Mouse (Mus musculus): ENCODE data around the gene Spsb4. TPM values are rescaled to one million over a fixed set of nuclear protein-coding genes. Genes with fewer than 3 reads are reported as not detected.
"Not testable (repeated sequence)": the region's sequence is repeated elsewhere in the genome, so short reads cannot be mapped to it uniquely, and the experiment has no call there.

The Spsb4 gene
- polyA plus RNA-seq, 1 experiment from 2014 or later, result 55.5 TPM

DNA sequence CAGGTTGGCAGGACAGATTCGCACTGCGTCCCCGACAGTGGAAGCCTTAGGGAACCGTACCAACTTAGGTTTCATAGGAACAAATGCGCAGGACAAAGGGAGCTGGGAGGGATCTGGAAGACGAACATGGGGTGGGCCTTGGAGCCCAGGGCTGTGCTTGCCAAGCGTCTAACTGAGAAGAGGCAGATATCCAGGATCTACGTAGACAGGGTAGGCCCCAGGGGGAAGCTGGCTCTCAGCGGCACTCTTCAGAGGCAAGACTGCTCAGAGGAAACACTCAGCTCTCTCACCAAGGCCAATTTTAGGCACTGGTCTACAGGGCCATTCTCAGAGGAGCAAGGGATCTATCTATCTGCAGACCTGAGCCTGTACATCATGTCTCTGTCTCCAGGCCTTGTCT, 69.1 kb downstream of the Spsb4 start:
- Histone ChIP-seq H3K4me1 (peaks cover 83% of the 10 kb centered on the region), H3K36me3 (no peaks in the 10 kb centered on the region), H3K9me3 (no peaks in the 10 kb centered on the region), H3K27ac (replicated peaks) (peak overlapping the region; percentile 97), H3K9ac (peak overlapping the region; percentile 69), H3K4me3 (no peak overlapping the region), H3K4me2 (peak overlapping the region; percentile 9; the same call in 1 of the 2 replicates), H3K27me3 (replicated peaks) (no peaks in the 10 kb centered on the region)
- 57% methylated on average over 9 of the region's 9 CpGs for WGBS
- ATAC-seq (ENCODE audit: extremely low read depth, insufficient number of reproducible peaks, low FRiP score, low TSS enrichment), result no peak

DNA sequence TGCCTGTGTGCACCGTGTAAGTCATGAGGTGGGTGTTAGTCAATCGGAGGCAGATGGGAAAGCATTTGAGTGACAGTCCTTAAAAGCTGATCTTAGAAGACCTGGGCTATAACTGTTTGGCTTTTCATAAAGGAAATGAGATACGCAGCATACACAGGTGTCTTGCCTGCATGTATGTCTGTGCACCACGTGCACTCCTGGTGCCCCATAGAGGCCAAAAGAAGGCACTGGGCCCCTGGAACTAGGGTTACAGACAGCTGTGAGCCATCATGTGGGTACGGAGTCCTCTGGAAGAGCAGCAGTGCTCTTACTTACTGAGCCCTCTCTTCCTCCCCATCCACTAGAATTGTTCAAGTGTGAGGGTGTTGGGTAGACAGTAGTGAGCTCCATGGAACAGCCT, 70.1 kb downstream of the Spsb4 start:
- peak overlapping the region; percentile 97 for H3K27ac ChIP-seq (replicated peaks)
- peaks cover 75% of the 10 kb centered on the region for H3K4me1 ChIP-seq
- no peak for ATAC-seq (ENCODE audit: extremely low read depth, insufficient number of reproducible peaks, low FRiP score, low TSS enrichment)

DNA sequence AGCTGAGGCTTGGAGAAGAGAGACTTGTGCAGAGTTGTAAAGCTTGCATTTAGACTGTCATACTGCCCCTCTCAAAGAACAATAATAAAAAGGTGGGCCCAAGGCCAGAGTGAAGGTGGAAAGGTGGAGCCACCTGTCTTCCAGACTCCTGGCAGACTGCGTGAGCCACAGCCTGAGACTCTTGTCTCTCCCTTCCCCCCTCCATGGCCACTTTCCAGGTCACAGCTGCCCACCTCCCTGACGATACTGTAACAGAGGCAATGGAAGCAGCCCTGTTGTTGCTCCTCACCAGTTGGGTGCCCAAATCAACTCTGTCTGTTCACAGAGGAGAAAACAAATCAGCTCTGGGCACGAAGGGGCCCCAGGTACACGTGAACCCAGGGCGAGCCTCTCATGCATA, 71.5 kb downstream of the Spsb4 start:
- Histone ChIP-seq H3K4me2 (no peak overlapping the region), H3K27me3 (replicated peaks) (no peaks in the 10 kb centered on the region), H3K4me3 (no peak overlapping the region), H3K36me3 (peaks cover 23% of the 10 kb centered on the region), H3K27ac (replicated peaks) (0 out of 2 replicates have a peak overlapping the region, but pooled peaks have one; percentile 25), H3K4me1 (peaks cover 61% of the 10 kb centered on the region), H3K9ac (peak overlapping the region; percentile 5; the same call in 1 of the 2 replicates), H3K9me3 (no peaks in the 10 kb centered on the region)
- 64% methylated on average over 5 of the region's 5 CpGs for WGBS
- no peak for ATAC-seq (ENCODE audit: extremely low read depth, insufficient number of reproducible peaks, low FRiP score, low TSS enrichment)

More for the DNA sequence above, 70.1 kb downstream of the Spsb4 start:
- Histone ChIP-seq H3K36me3 (peaks cover 9% of the 10 kb centered on the region), H3K4me2 (no peak overlapping the region), H3K4me3 (no peak overlapping the region), H3K9ac (0 out of 2 replicates have a peak overlapping the region, but pooled peaks have one; percentile 13), H3K9me3 (no peaks in the 10 kb centered on the region), H3K27me3 (replicated peaks) (no peaks in the 10 kb centered on the region)
- 72% methylated on average over 5 of the region's 5 CpGs for WGBS

DNA sequence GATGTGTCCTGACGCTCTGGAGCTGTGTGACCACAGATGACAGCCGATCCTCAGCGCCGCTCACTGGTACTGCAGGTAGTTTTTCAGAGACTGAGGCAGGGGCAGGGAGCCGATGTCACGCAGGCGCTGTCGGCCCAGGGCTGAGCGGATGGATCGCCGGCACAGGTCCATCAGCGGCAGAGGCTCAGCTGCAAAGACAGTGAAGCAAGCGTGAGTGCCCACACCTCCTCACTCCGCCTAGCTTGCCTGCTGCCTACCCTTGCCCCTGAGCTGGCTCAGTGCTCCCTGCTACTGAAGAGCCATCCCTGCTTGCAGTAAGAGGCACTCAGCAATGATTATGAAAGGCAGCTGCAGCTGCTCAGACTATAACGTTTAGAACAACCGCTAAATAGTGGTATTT, 74.1 kb downstream of the Spsb4 start:
- no peak overlapping the region for H3K4me3 ChIP-seq
- no peak overlapping the region for H3K9ac ChIP-seq
- H3K4me1 ChIP-seq, result peaks cover 36% of the 10 kb centered on the region
- H3K27ac ChIP-seq (replicated peaks), result 0 out of 2 replicates have a peak overlapping the region, but pooled peaks have one; percentile 12
- no peak for ATAC-seq (ENCODE audit: extremely low read depth, insufficient number of reproducible peaks, low FRiP score, low TSS enrichment)
- no peak overlapping the region for H3K4me2 ChIP-seq
- peaks cover 41% of the 10 kb centered on the region for H3K36me3 ChIP-seq
- 57% methylated on average over 16 of the region's 16 CpGs for WGBS
- H3K27me3 ChIP-seq (replicated peaks), result no peaks in the 10 kb centered on the region
- 0 out of 2 replicates have a peak, but pooled peaks cover 6% of the 10 kb centered on the region for H3K9me3 ChIP-seq

DNA sequence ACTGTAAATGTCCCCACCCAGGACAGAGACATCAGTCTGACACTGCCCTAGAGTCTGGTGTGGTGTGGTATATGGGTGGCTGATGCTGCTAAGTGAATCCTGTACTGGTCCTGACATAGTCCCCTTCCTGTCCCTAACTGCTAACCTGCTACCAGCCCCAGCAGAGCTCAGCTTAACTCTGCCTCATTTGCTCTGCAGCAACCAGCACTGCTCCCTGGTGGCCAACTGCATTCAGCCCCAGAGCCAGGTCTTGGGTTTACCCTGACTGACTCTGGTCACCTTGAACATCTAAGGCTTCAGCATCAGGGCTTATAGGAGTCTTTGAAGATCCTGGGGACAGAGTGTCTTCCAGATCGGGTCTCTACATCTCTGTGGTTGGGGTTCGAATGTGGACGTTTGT, 75.7 kb downstream of the Spsb4 start:
- Histone ChIP-seq H3K4me1 (peaks cover 21% of the 10 kb centered on the region), H3K36me3 (peaks cover 42% of the 10 kb centered on the region), H3K27me3 (replicated peaks) (peaks cover 4% of the 10 kb centered on the region; the same call in 1 of the 2 replicates), H3K9ac (no peak overlapping the region), H3K27ac (replicated peaks) (no peak overlapping the region), H3K4me2 (no peak overlapping the region), H3K4me3 (no peak overlapping the region), H3K9me3 (peaks cover 7% of the 10 kb centered on the region; the same call in 1 of the 2 replicates)
- 78% methylated on average over 3 of the region's 3 CpGs for WGBS
- no peak for ATAC-seq (ENCODE audit: extremely low read depth, insufficient number of reproducible peaks, low FRiP score, low TSS enrichment)

DNA sequence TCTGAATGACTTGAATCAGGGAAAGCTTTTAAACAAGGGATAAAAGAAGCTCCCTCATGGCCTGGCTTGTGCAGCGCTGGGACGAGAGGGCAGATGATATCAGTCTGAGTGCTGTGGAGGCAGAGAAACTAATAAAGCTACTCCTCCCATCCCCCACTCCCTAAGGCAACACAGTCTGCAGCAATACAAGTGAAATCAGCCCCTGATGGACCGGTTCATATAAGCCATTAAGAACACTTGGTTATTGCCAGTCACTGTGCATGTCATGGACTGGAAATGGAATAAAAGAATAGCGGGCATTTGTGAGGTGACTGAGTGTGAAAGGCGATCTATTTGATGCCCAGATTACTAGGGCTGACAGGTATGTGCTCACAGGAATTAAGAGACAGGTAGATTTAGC, 79.8 kb downstream of the Spsb4 start:
- no peaks in the 10 kb centered on the region for H3K4me1 ChIP-seq
- H3K27ac ChIP-seq (replicated peaks), result no peak overlapping the region
- peaks cover 9% of the 10 kb centered on the region; the same call in 1 of the 2 replicates for H3K9me3 ChIP-seq
- H3K4me2 ChIP-seq, result no peak overlapping the region
- H3K27me3 ChIP-seq (replicated peaks), result peaks cover 10% of the 10 kb centered on the region; the same call in 1 of the 2 replicates
- H3K4me3 ChIP-seq, result no peak overlapping the region
- H3K9ac ChIP-seq, result no peak overlapping the region
- no peak for ATAC-seq (ENCODE audit: extremely low read depth, insufficient number of reproducible peaks, low FRiP score, low TSS enrichment)
- H3K36me3 ChIP-seq, result peaks cover 41% of the 10 kb centered on the region
- 66% methylated on average over 5 of the region's 5 CpGs for WGBS

DNA sequence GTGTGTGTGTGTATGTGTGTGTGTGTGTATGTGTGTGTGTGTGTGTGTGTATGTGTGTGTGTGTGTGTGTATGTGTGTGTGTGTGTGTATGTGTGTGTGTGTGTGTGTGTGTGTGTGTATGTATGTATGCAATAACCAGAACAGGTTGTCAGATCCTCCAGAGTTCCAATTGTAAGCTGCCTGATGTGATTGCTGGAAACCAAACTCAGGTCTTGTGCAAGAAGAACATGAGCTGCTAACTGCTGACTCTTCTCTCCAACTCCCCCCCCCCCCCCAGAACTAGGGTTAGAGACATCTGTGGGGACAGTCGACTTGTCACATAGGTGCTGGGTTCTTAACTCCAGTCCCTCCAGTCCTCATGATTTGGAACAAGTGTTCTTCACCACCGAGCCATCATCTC, 82.2 kb downstream of the Spsb4 start:
- H3K4me2 ChIP-seq; ATAC-seq (ENCODE audit: extremely low read depth, insufficient number of reproducible peaks, low FRiP score, low TSS enrichment); H3K9me3 ChIP-seq; H3K4me3 ChIP-seq; H3K27ac ChIP-seq (replicated peaks); H3K9ac ChIP-seq; H3K4me1 ChIP-seq: not testable (repeated sequence)
- Histone ChIP-seq H3K27me3 (replicated peaks) (peaks cover 13% of the 10 kb centered on the region), H3K36me3 (peaks cover 17% of the 10 kb centered on the region)
- WGBS, result 83% methylated on average over 2 of the region's 2 CpGs

DNA sequence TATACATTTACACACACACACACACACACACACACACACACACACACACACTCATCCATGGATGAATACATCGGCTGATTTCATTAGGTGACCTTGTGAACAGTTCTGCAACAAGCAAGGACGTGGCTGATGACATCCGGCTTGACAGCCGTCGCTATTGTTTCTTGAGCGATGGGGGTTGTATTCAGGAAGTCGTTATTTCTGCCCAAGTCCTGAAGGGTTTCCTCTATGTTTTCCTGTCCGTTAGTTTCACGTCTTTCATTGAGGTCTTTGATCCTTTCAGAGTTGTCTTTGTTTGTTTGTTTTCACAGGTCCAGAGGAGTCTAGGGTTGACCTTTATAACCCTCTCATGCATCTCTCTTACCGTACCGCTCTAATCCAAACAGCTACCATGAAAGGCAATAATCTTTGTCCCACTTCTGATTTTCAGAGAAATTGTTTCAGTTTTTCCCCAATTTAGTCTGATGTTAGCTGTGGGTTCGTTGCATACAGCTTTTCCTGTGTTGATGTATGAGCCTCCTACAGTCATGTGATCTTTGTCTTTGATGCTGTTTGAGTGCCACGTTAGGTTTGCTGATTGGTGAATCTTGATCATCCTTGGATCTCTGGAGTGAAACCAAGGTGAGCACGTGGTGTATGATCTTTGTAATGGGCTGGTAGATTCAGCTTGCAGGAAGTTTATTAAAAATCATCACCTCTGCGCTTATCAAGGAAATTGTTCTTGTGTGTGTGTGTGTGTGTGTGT, 82.9 kb downstream of the Spsb4 start:
- ATAC-seq (ENCODE audit: extremely low read depth, insufficient number of reproducible peaks, low FRiP score, low TSS enrichment), result no peak
- peaks cover 10% of the 10 kb centered on the region for H3K36me3 ChIP-seq
- H3K4me3 ChIP-seq, result no peak overlapping the region
- no peak overlapping the region for H3K27ac ChIP-seq (replicated peaks)
- no peak overlapping the region for H3K9ac ChIP-seq
- 53% methylated on average over 15 of the region's 15 CpGs for WGBS
- H3K9me3 ChIP-seq, result peaks cover 3% of the 10 kb centered on the region; the same call in 1 of the 2 replicates
- H3K4me2 ChIP-seq, result no peak overlapping the region
- H3K27me3 ChIP-seq (replicated peaks), result peaks cover 13% of the 10 kb centered on the region
- H3K4me1 ChIP-seq, result no peaks in the 10 kb centered on the region

DNA sequence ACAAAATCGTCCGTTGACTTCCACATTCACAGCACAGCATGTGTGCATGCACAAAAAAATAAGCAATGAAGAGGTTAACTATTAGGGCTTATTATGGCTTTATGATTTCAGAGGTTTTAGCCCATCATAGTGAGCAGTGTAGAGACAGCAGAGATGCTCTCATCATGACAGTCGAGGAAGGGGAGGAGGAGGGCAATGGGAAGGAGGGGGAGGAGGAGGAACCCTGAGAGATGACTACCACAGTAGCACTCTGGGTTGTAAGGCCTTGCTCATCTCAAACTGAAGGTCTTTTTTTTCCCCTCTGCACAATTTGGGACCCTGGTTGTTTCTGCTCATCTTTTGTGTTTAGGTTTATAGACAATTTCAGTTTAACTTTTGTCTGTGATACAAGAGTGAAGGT, 83.8 kb downstream of the Spsb4 start:
- 69% methylated on average over 3 of the region's 3 CpGs for WGBS
- H3K9me3 ChIP-seq, result peaks cover 3% of the 10 kb centered on the region; the same call in 1 of the 2 replicates
- no peak for ATAC-seq (ENCODE audit: extremely low read depth, insufficient number of reproducible peaks, low FRiP score, low TSS enrichment)
- no peak overlapping the region for H3K4me2 ChIP-seq
- 0 out of 2 replicates have a peak, but pooled peaks cover 5% of the 10 kb centered on the region for H3K36me3 ChIP-seq
- H3K27ac ChIP-seq (replicated peaks), result no peak overlapping the region
- H3K4me3 ChIP-seq, result no peak overlapping the region
- peaks cover 13% of the 10 kb centered on the region for H3K27me3 ChIP-seq (replicated peaks)
- no peak overlapping the region for H3K9ac ChIP-seq
- H3K4me1 ChIP-seq, result no peaks in the 10 kb centered on the region

DNA sequence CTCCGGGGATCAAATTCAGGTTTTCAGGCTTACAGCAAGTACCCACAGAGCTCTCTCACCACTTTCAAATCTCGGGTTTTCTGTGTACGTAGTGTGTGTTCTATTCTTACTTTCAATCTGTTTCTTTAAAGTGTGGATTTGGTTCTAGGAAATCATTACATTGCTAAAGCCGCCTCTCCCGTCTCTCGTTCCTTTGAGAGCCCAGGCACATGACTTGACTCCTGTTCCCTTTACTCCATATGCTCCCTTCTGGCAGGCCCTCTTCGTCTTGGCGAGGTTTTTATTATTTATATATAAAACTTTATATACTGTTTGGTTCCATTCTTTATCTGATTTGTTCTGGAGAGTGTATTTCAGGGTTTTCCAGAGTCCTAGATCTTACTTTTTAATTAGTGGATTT, 85.9 kb downstream of the Spsb4 start:
- Histone ChIP-seq H3K27me3 (replicated peaks) (peaks cover 16% of the 10 kb centered on the region), H3K36me3 (0 out of 2 replicates have a peak, but pooled peaks cover 3% of the 10 kb centered on the region), H3K9me3 (peaks cover under 1% of the 10 kb centered on the region; the same call in 1 of the 2 replicates), H3K4me2 (no peak overlapping the region), H3K9ac (no peak overlapping the region), H3K27ac (replicated peaks) (no peak overlapping the region), H3K4me3 (no peak overlapping the region), H3K4me1 (no peaks in the 10 kb centered on the region)
- WGBS, result 84% methylated on average over 8 of the region's 8 CpGs
- no peak for ATAC-seq (ENCODE audit: extremely low read depth, insufficient number of reproducible peaks, low FRiP score, low TSS enrichment)

DNA sequence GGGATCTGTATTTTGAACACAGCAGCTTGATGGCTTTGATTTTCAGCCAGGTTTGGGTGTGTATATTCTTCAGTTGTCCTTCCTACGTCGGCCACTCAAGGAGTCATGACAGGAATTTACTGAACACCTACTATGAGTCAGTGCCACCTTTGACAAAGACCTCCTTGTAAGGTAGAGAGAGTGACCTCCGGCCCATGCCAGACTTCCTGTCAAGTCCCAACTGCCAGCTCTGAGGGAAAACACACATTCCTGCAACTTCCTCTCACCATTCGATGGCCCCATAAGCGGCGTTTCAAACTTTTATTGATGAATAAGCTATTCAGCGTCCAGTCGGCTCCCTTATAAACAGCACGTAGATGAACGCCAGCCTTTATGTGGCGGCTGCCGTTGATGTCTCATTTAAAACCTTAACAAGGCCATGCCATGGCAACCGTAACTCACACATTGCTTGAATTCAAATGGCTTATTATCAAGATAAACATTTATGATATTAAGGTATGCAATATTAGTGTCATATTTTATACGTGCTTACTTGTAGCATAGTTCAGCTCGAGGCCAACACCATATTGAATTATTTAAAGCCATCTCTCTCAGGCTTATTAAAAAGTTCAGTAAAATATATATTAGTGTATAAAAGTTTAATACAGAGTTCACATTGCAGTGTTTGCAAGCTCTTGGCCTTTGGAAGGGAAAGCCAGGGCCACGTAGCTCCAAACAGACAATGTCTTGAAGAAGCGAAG, 94.9 kb downstream of the Spsb4 start:
- 76% methylated on average over 17 of the region's 17 CpGs for WGBS
- Histone ChIP-seq H3K27me3 (replicated peaks) (peaks cover 26% of the 10 kb centered on the region), H3K36me3 (no peaks in the 10 kb centered on the region), H3K4me3 (no peak overlapping the region), H3K27ac (replicated peaks) (no peak overlapping the region), H3K9ac (no peak overlapping the region), H3K4me2 (no peak overlapping the region), H3K4me1 (0 out of 2 replicates have a peak, but pooled peaks cover 8% of the 10 kb centered on the region), H3K9me3 (peaks cover 14% of the 10 kb centered on the region)
- no peak for ATAC-seq (ENCODE audit: extremely low read depth, insufficient number of reproducible peaks, low FRiP score, low TSS enrichment)

All from heart, embryonic 13.5 days (tissue).